7 mouse cellular contexts compared by ENCODE assay signal in genomic region chr5:92725935-92726334, GRCm38 (mm10). TPM values are rescaled to one million over a fixed set of nuclear protein-coding genes. Genes with fewer than 3 reads are reported as not detected.
DNase-seq lines count a peak whose midpoint lies in the region; TF ChIP-seq lines count a peak whose summit lies in the region.

No protein-coding gene starts in this region.

- no peak overlapping the region for H3K4me3 ChIP-seq in CH12.LX (replicated peaks in 1 of 3; ENCODE audit: low read depth in 2 of 3, low read length in 2 of 3, poor library complexity in 1 of 3)

- intact Hi-C loops in heart, postnatal 36 days (cut with DNase I) = loop anchor here (1.0 to 10.0 kb wide), 5 partner anchors 47 to 599 kb away; no protein-coding TSS in a partner anchor

- peak; percentile 65 for DNase-seq in CH12.LX (ENCODE audit: extremely low read depth)
- DNase-seq in MEL-GATA-1-ER (ENCODE audit: extremely low read depth, low read depth) = peak; percentile 23
- DNase-seq in embryo, embryonic 10 days (ENCODE audit: low spot score) = peak; percentile 95
- peak; percentile 30 to 58 for DNase-seq in heart, postnatal 36 days
- DNase-seq in layer of hippocampus, adult 8-10 months (ENCODE audit: low spot score in 2 of 2) = peak; percentile 14 to 67
- DNase-seq in lung, postnatal 25 days (ENCODE audit: low spot score) = peak; percentile 50
- DNase-seq in right cerebral cortex, postnatal 25 days = peak; percentile 19

- in situ Hi-C loops in CH12.LX (cut with MboI; ENCODE audit: low pct_ligation_motif_present, low pct_unique_long_range_greater_than_20kb, low sequenced_read_pairs) = no loop called here

- H3K9me3 ChIP-seq in CH12.LX (replicated peaks; ENCODE audit: low read length) = no peaks in the 10 kb centered on the region

- no peaks in the 10 kb centered on the region for H3K36me3 ChIP-seq in CH12.LX (replicated peaks in 1 of 2; ENCODE audit: control insufficient read depth in 1 of 2, insufficient read depth in 1 of 2, low read length in 1 of 2)

- H3K27me3 ChIP-seq in CH12.LX (replicated peaks) = no peaks in the 10 kb centered on the region

- H3K4me2 ChIP-seq in CH12.LX (ENCODE audit: insufficient read depth, low read depth, poor library complexity, severe bottlenecking) = no peak overlapping the region

- no peak overlapping the region for H3K27ac ChIP-seq in CH12.LX (ENCODE audit: insufficient read depth, low read depth)

- no peak for TF ChIP-seq POLR2A in CH12.LX (IDR thresholded peaks at IDR 0.05; ENCODE audit: low read depth, low read length)

- TF ChIP-seq RAD21 in CH12.LX (IDR thresholded peaks at IDR 0.05; ENCODE audit: low read depth, low read length) = peak; percentile 79

- no peaks in the 10 kb centered on the region for H3K79me2 ChIP-seq in CH12.LX (replicated peaks; ENCODE audit: control insufficient read depth, extremely low read depth, insufficient read depth, poor library complexity, severe bottlenecking)

- H3K4me1 ChIP-seq in CH12.LX (ENCODE audit: control insufficient read depth in 1 of 2, insufficient read depth in 2 of 2) = no peaks in the 10 kb centered on the region

- no peak overlapping the region for H3K9ac ChIP-seq in CH12.LX (ENCODE audit: insufficient read depth, low read depth)

- peak; percentile 59 to 85 for TF ChIP-seq CTCF in CH12.LX (conservative IDR thresholded peaks at IDR 0.05 in 1 of 2, IDR thresholded peaks at IDR 0.05 in 1 of 2; ENCODE audit: low read depth in 2 of 2, low read length in 2 of 2)

- dilution Hi-C loops in CH12.LX (cut with MboI; ENCODE audit: extremely low pct_ligation_motif_present, extremely low pct_unique_long_range_greater_than_20kb, low sequenced_read_pairs) = no loop called here

- no peak for TF ChIP-seq EP300 in CH12.LX (IDR thresholded peaks at IDR 0.05; ENCODE audit: low read length)

TF ChIP-seq in CH12.LX, 34 proteins besides CTCF, POLR2A, EP300 and RAD21:
- TF ChIP-seq MAZ (IDR thresholded peaks at IDR 0.05; ENCODE audit: low read depth, low read length) = no peak
- no peak for TF ChIP-seq MAX (IDR thresholded peaks at IDR 0.05; ENCODE audit: low read length)
- no peak for TF ChIP-seq HCFC1 (IDR thresholded peaks at IDR 0.05; ENCODE audit: low read depth, low read length)
- no peak for TF ChIP-seq ZNF384 (IDR thresholded peaks at IDR 0.05; ENCODE audit: low read depth, low read length)
- no peak for TF ChIP-seq ZMIZ1 (IDR thresholded peaks at IDR 0.05; ENCODE audit: low read depth, low read length)
- TF ChIP-seq SIN3A (IDR thresholded peaks at IDR 0.05; ENCODE audit: low read length) = no peak
- TF ChIP-seq BHLHE40 (IDR thresholded peaks at IDR 0.05; ENCODE audit: low read depth, low read length) = 0 out of 2 replicates have a peak, but pooled peaks have one; percentile 27
- TF ChIP-seq IRF4 (IDR thresholded peaks at IDR 0.05; ENCODE audit: low read depth, low read length) = no peak
- TF ChIP-seq NELFE (IDR thresholded peaks at IDR 0.05; ENCODE audit: low read depth, low read length) = no peak
- no peak for TF ChIP-seq MEF2A (IDR thresholded peaks at IDR 0.05; ENCODE audit: borderline replicate concordance, low read depth, low read length)
- TF ChIP-seq CHD1 (IDR thresholded peaks at IDR 0.05; ENCODE audit: low read depth, low read length) = no peak
- TF ChIP-seq ZC3H11A (IDR thresholded peaks at IDR 0.05; ENCODE audit: low read depth, low read length) = peak; percentile 46
- peak; percentile 88 for TF ChIP-seq SMC3 (IDR thresholded peaks at IDR 0.05; ENCODE audit: low read depth, low read length)
- no peak for TF ChIP-seq PAX5 (IDR thresholded peaks at IDR 0.05; ENCODE audit: low read length)

RNA-seq across cellular contexts. Expression of gene Shroom3, which starts 42.7 kb away (rescaled TPM):
- total RNA-seq in CH12.LX (2012; rRNA removed) (0.04 and 0.25 TPM in 2 replicates), CH12.LX (2014; rRNA removed) (not detected in 2 replicates)
- polyA plus RNA-seq in CH12.LX (2012; ENCODE audit: insufficient read length, low read depth) = 0.11 and 0.94 TPM in 2 replicates
- 10 to 100 TPM; 40.0 to 48.9 TPM for total RNA-seq in heart, postnatal 36 days (2021)
- total RNA-seq in layer of hippocampus, adult 8-10 months (2022) = 1 to 10 TPM; 3.1 to 5.6 (median 4.1) TPM

RNA-seq across cellular contexts. Expression of gene Ccdc158, which starts 50.9 kb away (rescaled TPM):
- total RNA-seq in CH12.LX (2012; rRNA removed) = not detected in 2 replicates
- not detected in 2 replicates for total RNA-seq in CH12.LX (2014; rRNA removed)
- polyA plus RNA-seq in CH12.LX (2012; ENCODE audit: insufficient read length, low read depth) = not detected in 2 replicates
- not detected for total RNA-seq in heart, postnatal 36 days (2021)
- under 1 TPM; 0.45 to 0.87 (median 0.74) TPM for total RNA-seq in layer of hippocampus, adult 8-10 months (2022)

Comparison
In these comparisons a context has a peak if more than half of its experiments do, and no peak if none do; other contexts are left out.
1. DNase-seq: peak in every context shown above with its lines; median percentile 95 in embryo, embryonic 10 days; 65 in CH12.LX; 50 in lung, postnatal 25 days; 44 in heart, postnatal 36 days; 40 in layer of hippocampus, adult 8-10 months; 23 in MEL-GATA-1-ER; 19 in right cerebral cortex, postnatal 25 days.
2. RNA of gene Shroom3, which starts 42.7 kb away (total RNA-seq): 40.0 to 48.9 TPM in heart, postnatal 36 days; 3.1 to 5.6 TPM in layer of hippocampus, adult 8-10 months and 0.04 to 0.25 TPM in CH12.LX; every median in the first group is over 4 times any median in the second.